Mouse (Mus musculus): ENCODE data around the gene Cerkl.
A peak's percentile ranks its signal among the peaks of the same experiment; 100 is the strongest.

The Cerkl gene

DNA sequence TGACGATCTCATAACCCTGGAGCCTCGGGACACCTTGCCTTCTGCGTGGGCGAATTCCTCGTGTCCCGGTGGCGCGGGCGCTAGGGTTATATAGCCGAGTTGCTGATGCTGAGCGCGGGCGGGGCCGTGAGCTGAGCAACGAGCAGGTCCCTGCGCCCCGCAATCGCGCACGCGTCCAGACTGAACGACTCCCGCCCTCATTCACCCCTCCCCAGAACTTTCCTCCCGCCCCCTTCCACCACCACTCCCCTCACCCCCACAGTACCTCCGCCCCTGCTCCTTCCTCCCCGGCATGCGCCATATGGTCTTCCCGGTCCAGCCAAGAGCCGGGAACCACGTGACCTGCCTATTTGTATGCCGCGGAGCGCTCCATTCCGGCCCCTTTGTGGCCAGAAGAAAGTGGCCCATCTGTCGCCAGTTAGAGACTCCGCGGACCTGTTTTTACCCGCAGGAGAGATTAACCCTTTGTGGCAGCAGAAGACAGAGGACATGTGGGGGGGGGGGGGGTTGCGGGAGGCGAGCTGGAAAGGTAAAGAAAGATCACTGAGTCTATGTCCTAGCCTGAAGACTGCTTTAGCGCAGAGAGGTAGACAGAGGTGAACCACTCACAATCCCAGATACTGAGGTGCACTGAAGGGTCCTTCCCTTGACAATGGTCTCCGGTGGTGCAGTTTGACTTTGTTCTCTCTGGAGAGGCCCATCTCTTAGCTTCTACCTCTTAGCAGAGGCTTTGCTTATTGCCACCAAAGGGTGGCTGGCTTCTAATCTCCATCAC, at the start of gene Cerkl, which contains the start of gene Neurod1:
TSS of gene Cerkl (minus strand) at position 211 of the 775 bp plus-strand sequence.
TSS of gene Neurod1 (minus strand) at position 177 of the 775 bp plus-strand sequence.
- DNase-seq, result peak; percentile 70

- DNase-seq, result peak; percentile 84
These were observed 42.6 kb upstream of the Cerkl start for GRCm38 (mm10) chr2:79498990-79499755.

- DNase-seq, result no peak
These were observed 28.5 kb upstream of the Cerkl start for GRCm38 (mm10) chr2:79485127-79485526.

GRCm38 (mm10) chr2:79482511-79482910, 25.9 kb upstream of the Cerkl start:
- no peak for DNase-seq

GRCm38 (mm10) chr2:79462411-79462810, 5.8 kb upstream of the Cerkl start:
- DNase-seq, result no peak

GRCm38 (mm10) chr2:79461861-79462260, 5.3 kb upstream of the Cerkl start:
- no peak for DNase-seq

DNA sequence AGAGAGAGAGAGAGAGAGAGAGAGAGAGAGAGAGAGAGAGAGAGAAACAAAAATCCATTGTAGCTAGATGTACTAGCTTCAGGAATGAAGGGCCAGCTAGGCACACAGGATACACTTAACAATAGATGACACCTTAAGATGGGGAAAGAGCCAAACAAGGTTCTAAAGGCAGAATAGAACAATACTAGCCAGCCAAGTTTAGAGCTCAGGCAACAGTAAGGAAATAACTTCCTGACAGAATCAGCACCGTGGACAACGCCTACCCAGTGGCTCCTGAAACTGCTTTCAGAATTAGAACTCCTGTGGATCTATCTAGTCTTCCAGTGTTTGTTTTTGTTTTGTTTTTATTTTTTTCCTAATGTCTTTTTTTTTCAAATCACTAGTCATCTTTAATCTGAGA, 4.0 kb upstream of the Cerkl start:
- no peak for DNase-seq

GRCm38 (mm10) chr2:79460107-79460506, 3.5 kb upstream of the Cerkl start:
- no peak for DNase-seq

GRCm38 (mm10) chr2:79459061-79460045, 2.8 kb upstream of the Cerkl start:
- DNase-seq, result no peak

GRCm38 (mm10) chr2:79457932-79458331, 1.3 kb upstream of the Cerkl start:
- no peak for DNase-seq

GRCm38 (mm10) chr2:79457434-79457833, 849 bp upstream of the Cerkl start:
- no peak for DNase-seq

GRCm38 (mm10) chr2:79455646-79456045, 939 bp downstream of the Cerkl start:
- DNase-seq, result no peak

GRCm38 (mm10) chr2:79454786-79455446, 1.7 kb downstream of the Cerkl start:
- no peak for DNase-seq

DNA sequence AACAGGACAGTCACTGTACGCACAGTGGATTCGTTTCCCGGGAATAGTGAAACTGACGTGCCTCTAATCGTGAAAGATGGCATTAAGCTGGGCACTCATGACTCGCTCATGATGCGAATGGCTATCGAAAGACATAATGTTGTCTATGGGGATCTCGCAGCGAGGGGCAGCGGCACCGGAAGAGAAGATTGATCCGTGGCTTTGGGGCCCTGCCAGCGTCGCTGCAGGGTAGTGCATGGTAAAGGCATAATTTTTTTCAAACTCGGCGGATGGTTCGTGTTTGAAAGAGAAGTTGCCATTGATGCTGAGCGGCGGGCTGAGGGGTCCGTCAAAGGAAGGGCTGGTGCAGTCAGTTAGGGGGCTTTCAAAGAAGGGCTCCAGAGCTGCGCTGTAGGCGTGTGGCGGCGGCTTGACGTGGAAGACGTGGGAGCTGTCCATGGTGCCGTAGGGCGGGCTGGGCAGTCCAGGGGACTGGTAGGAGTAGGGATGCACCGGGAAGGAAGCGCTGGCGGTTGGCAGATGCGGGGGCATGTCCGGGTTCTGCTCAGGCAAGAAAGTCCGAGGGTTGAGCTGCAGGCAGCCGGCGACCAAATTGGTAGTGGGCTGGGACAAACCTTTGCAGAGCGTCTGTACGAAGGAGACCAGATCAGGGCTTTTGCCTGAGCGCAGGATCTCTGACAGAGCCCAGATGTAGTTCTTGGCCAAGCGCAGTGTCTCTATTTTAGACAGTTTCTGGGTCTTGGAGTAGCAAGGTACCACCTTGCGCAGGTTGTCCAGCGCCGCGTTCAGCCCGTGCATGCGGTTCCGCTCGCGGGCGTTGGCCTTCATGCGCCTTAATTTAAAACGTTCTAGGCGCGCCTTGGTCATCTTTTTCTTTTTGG, 2.4 kb downstream of the Cerkl start:
- peak; percentile 68 for DNase-seq

DNA sequence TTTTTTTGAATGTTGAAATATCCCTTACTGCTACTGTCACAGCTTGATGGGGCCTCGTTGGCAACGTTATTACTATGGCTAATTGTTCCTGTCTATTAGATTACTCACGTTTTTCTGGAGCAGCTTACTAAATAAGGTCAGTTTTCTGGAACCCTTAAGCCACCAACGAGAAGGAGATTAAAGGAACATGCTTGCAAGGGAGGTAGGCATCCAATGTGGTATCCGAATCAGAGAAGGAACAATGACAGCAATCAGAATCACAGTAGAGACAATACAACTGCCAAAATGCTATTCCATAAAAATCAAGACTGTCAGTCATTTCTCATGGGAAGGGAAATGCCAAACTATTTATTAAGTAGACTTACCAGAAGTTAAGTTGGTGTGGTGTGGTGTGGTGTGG, 5.1 kb downstream of the Cerkl start:
- no peak for DNase-seq

DNA sequence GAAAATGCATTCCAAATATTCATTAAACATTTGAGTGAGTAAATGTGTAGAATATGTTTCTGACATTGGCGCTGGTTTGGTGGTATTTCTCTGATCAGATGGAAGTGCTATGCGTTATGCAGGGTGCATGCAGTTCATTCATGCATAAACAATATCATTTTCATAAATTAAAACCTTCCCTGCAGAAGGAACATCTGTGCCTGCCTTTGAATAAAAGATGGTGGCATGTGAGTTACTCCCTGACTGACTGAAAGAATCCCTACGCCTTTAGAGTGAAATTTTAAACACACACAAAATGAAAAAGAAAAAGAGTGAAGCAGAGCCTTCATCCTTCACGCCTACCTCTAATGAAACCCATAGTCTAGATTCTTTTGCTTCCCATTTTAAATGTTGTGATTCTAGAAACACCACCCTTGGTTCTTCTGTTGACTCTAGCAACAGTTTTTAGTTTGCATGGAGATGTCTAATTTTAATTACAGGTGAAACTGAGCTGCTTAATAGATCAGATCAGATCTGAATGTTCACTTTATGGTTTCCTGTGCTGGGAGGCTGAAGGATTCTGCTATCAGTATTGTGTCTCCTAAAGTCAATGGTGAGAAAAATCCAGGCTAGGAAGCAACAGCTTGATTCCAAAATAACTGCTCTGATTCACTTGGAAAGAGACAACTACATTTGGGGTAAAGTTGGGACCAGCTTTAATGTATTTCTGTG, 5.7 kb downstream of the Cerkl start:
- no peak for DNase-seq

- no peak for DNase-seq
These were observed 7.2 kb downstream of the Cerkl start for GRCm38 (mm10) chr2:79449371-79449770.

DNA sequence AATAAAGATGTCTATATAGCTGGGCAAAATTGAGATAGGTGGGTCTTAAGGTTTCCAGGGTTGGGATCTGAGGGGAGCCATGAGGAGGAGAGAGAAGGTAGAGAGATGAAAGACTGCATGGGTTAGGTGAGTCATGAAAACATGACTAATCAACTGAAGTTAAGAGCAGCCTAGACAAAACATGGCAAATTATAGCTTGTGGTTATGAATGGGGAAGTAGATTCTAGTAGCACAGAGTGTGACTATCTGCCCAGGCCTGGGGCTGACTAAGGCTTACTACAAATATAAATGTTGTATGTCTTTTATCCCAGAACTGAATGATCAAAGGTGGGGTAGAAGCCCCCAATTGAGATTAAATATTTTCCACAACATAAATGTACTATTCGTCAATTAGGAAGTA, 9.4 kb downstream of the Cerkl start:
- DNase-seq, result no peak

DNA sequence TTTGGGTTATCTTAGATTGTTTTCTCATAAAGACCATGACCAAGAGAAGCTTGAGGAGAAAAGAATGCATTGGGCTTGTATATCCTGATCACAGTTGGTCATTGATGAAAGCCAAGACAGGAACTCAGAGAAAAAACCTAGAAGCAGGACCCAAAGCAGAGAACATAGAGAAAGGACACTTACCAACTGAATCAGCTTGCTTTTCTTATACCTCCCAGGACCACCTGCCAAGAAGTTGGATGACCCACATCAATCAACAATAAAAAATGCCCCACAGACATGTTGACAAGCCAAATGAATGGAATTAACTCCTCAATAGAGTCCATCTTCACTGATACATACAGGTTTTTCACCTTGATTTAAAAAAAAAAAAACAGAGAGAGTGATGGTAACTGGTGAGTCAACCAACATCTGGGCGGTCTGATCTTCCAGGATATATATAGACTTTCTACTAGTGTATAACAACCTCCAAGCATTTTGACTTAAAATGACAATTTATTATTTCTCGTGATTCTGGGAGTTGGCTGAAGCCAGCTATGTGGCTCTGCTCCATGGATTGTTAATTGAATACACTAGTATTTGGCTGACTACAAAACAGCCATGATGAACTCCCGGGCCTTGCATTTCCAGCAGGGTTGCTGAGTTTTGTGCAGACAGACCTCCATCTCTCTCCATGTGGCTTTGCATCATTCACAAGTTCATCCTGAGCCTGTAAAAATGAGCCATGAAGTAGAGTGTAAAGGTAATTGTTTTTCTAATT, 12.5 kb downstream of the Cerkl start:
- no peak for DNase-seq

DNA sequence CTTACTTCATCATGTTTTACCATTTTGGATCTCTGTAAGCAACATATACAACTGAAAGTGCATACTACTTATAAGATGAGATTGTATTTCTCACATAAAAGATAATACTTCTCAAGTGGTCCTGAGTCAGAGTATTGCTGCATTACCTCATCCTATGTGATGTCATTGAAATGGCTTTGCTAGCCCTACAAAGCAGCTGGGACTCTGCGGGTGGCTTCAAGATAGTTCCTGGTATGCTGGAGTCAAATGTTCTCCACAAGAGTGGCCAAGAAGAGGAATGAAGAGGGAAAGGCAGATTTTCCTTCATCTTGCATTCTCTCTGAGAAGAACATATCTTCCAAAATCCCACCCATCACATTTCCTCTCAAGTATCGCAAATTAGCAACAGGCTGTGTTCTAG, 13.2 kb downstream of the Cerkl start:
- DNase-seq, result no peak
